Mouse (Mus musculus) embryonic facial prominence, embryonic 11.5 days (tissue): ENCODE measurements around the gene Robo1. TPM values are rescaled to one million over a fixed set of nuclear protein-coding genes. Genes with fewer than 3 reads are reported as not detected.

Experiments
- ATAC-seq: fragments of 200-750 bp; cut with Nextera tagmentation; replicated peaks from 2 replicates; pipeline ENCODE4 v1.8.0; 2017; ENCODE audit warnings: low read depth; ENCODE audit not compliant: insufficient number of reproducible peaks, low FRiP score, low TSS enrichment
- DNase-seq: peaks from one replicate; pipeline ENCODE4 v3.0.0-alpha.2; 2015; ENCODE audit warnings: low spot score
- H3K27ac ChIP-seq: fragments of 300-500 bp; sonication (generic); replicated peaks from 2 replicates; pipeline ENCODE4 v1.5.1; 2014; ENCODE audit warnings: mild to moderate bottlenecking, low read depth, low read length, control low read depth
- H3K27me3 ChIP-seq: fragments of 300-500 bp; sonication (generic); 2 replicates; pipeline ENCODE4 v1.6.1; 2014; ENCODE audit warnings: mild to moderate bottlenecking, low read length, moderate library complexity, mixed read lengths; ENCODE audit not compliant: control insufficient read depth, insufficient read depth
- H3K36me3 ChIP-seq: fragments of 300-500 bp; sonication (generic); replicated peaks from 2 replicates; pipeline ENCODE4 v1.6.1; 2014; ENCODE audit warnings: low read depth, mild to moderate bottlenecking, low read length, moderate library complexity, mixed read lengths; ENCODE audit not compliant: control insufficient read depth, insufficient read depth
- H3K4me1 ChIP-seq: fragments of 300-500 bp; sonication (generic); 2 replicates; pipeline ENCODE4 v1.6.1; 2014; ENCODE audit warnings: low read length, mixed read lengths; ENCODE audit not compliant: control insufficient read depth, insufficient read depth
- H3K4me2 ChIP-seq: fragments of 300-500 bp; sonication (generic); 2 replicates; pipeline ENCODE4 v1.6.1; 2014; ENCODE audit warnings: low read depth, mild to moderate bottlenecking, control low read depth, low read length, moderate library complexity
- H3K4me3 ChIP-seq: fragments of 300-500 bp; sonication (generic); 2 replicates; pipeline ENCODE4 v1.5.1; 2014; ENCODE audit warnings: low read depth, low read length, control low read depth
- H3K9ac ChIP-seq: fragments of 300-500 bp; sonication (generic); replicated peaks from 2 replicates; pipeline ENCODE4 v1.6.1; 2014; ENCODE audit warnings: mild to moderate bottlenecking, control low read depth, low read length
- H3K9me3 ChIP-seq: fragments of 300-500 bp; sonication (generic); replicated peaks from 2 replicates; pipeline ENCODE4 v1.6.1; 2016; ENCODE audit warnings: mild to moderate bottlenecking, low read length, inconsistent platforms, mixed read lengths; ENCODE audit not compliant: control insufficient read depth
- WGBS: fragments of 180-500 bp; shearing (Covaris S2); extraction: QIAGEN DNeasy Blood & Tissue Kit; methylation state at CpG from one replicate; pipeline ENCODE4 v1.1.7; 2014; 5-methylcytosine and 5-hydroxymethylcytosine counted together
- polyA plus RNA-seq: library from polyadenylated mRNA; unstranded; fragments of >200 nt; fragmentation: Nextera tagmentation; extraction: Ambion mirVana; gene quantifications from 2 replicates; pipeline ENCODE4 v1.2.1, GENCODE M21; 2014

The Robo1 gene
- polyA plus RNA-seq, 1 experiment from 2014 or later: 50.0 TPM

- no peak overlapping the region for H3K9ac ChIP-seq
Measured at GRCm38 (mm10) chr16:72990376-72991167, 682.5 kb downstream of the Robo1 start.

GRCm38 (mm10) chr16:72993189-72993588 lies 685.1 kb downstream of the Robo1 start:
- H3K4me1 ChIP-seq: no peaks in the 10 kb centered on the region
- H3K27ac ChIP-seq: no peak overlapping the region
- DNase-seq (no peak), ATAC-seq (0 out of 2 replicates have a peak, but pooled peaks have one; percentile 34)
- no peak overlapping the region for H3K9ac ChIP-seq
- no peak overlapping the region for H3K4me3 ChIP-seq
- no peaks in the 10 kb centered on the region for H3K27me3 ChIP-seq
- no peak overlapping the region for H3K4me2 ChIP-seq
- WGBS: 81% methylated on average over 8 of the region's 8 CpGs
- H3K9me3 ChIP-seq: no peaks in the 10 kb centered on the region
- H3K36me3 ChIP-seq: peaks cover 2% of the 10 kb centered on the region; the same call in 1 of the 2 replicates

More at GRCm38 (mm10) chr16:72990376-72991167, 682.5 kb downstream of the Robo1 start:
- Histone ChIP-seq H3K27me3 (no peaks in the 10 kb centered on the region), H3K4me3 (no peak overlapping the region), H3K4me2 (no peak overlapping the region), H3K27ac (no peak overlapping the region), H3K9me3 (no peaks in the 10 kb centered on the region), H3K36me3 (peaks cover 2% of the 10 kb centered on the region; the same call in 1 of the 2 replicates), H3K4me1 (no peaks in the 10 kb centered on the region)
- ATAC-seq: no peak
- 87% methylated on average over 21 of the region's 21 CpGs for WGBS
- DNase-seq: no peak

- 89% methylated on average over 10 of the region's 10 CpGs for WGBS
Measured at GRCm38 (mm10) chr16:72993594-72993993, 685.5 kb downstream of the Robo1 start.

GRCm38 (mm10) chr16:72995251-72995954 lies 687.3 kb downstream of the Robo1 start:
- 39% methylated on average over 8 of the region's 8 CpGs for WGBS
- H3K4me3 ChIP-seq: no peak overlapping the region
- peaks cover 2% of the 10 kb centered on the region; the same call in 1 of the 2 replicates for H3K36me3 ChIP-seq
- H3K9me3 ChIP-seq: no peaks in the 10 kb centered on the region
- no peak overlapping the region for H3K27ac ChIP-seq
- H3K27me3 ChIP-seq: no peaks in the 10 kb centered on the region
- no peak for ATAC-seq
- H3K4me1 ChIP-seq: no peaks in the 10 kb centered on the region
- peak; percentile 78 for DNase-seq
- no peak overlapping the region for H3K9ac ChIP-seq
- H3K4me2 ChIP-seq: no peak overlapping the region

More at GRCm38 (mm10) chr16:72993594-72993993, 685.5 kb downstream of the Robo1 start:
- no peak overlapping the region for H3K4me2 ChIP-seq
- ATAC-seq (no peak), DNase-seq (no peak)
- H3K36me3 ChIP-seq: peaks cover 2% of the 10 kb centered on the region; the same call in 1 of the 2 replicates
- H3K27me3 ChIP-seq: no peaks in the 10 kb centered on the region
- no peaks in the 10 kb centered on the region for H3K9me3 ChIP-seq
- no peak overlapping the region for H3K27ac ChIP-seq
- no peak overlapping the region for H3K4me3 ChIP-seq
- no peak overlapping the region for H3K9ac ChIP-seq
- H3K4me1 ChIP-seq: no peaks in the 10 kb centered on the region

- Histone ChIP-seq H3K9me3 (no peaks in the 10 kb centered on the region), H3K36me3 (no peaks in the 10 kb centered on the region), H3K27me3 (no peaks in the 10 kb centered on the region), H3K4me2 (no peak overlapping the region), H3K4me1 (no peaks in the 10 kb centered on the region), H3K27ac (no peak overlapping the region), H3K9ac (no peak overlapping the region), H3K4me3 (no peak overlapping the region)
- no peak for ATAC-seq
- WGBS: 69% methylated on average over 10 of the region's 10 CpGs
- no peak for DNase-seq
Measured at GRCm38 (mm10) chr16:72995955-72996535, 687.9 kb downstream of the Robo1 start.

GRCm38 (mm10) chr16:72998677-72999076 lies 690.6 kb downstream of the Robo1 start:
- WGBS: 88% methylated on average over 6 of the region's 6 CpGs
- ATAC-seq (no peak), DNase-seq (no peak)
- no peak overlapping the region for H3K9ac ChIP-seq
- no peak overlapping the region for H3K4me2 ChIP-seq
- no peaks in the 10 kb centered on the region for H3K27me3 ChIP-seq
- no peaks in the 10 kb centered on the region for H3K4me1 ChIP-seq
- no peaks in the 10 kb centered on the region for H3K9me3 ChIP-seq
- H3K27ac ChIP-seq: no peak overlapping the region
- no peak overlapping the region for H3K4me3 ChIP-seq
- H3K36me3 ChIP-seq: no peaks in the 10 kb centered on the region

GRCm38 (mm10) chr16:73002685-73003084 lies 694.6 kb downstream of the Robo1 start:
- no peaks in the 10 kb centered on the region for H3K36me3 ChIP-seq
- H3K27ac ChIP-seq: no peak overlapping the region
- no peak for ATAC-seq
- H3K4me2 ChIP-seq: no peak overlapping the region
- no peaks in the 10 kb centered on the region for H3K27me3 ChIP-seq
- DNase-seq: no peak
- no peaks in the 10 kb centered on the region for H3K9me3 ChIP-seq
- no peaks in the 10 kb centered on the region for H3K4me1 ChIP-seq
- 76% methylated on average over 4 of the region's 4 CpGs for WGBS
- H3K9ac ChIP-seq: no peak overlapping the region
- H3K4me3 ChIP-seq: no peak overlapping the region
